Mouse (Mus musculus) WW6 (cell line): ENCODE measurements around the gene Gm6526.
"Not testable (repeated sequence)": the region's sequence is repeated elsewhere in the genome, so short reads cannot be mapped to it uniquely, and the experiment has no call there.

ENCODE experiments used
- DNase-seq: peaks from one replicate; pipeline ENCODE4 v3.0.0-alpha.2; 2013; ENCODE audit warnings: low read depth, low spot score

The Gm6526 gene

GRCm38 (mm10) chr14:43747566-43747965 is at the start of gene Gm6526:
Gene Gm6526, plus strand, starts transcription at chr14:43747866.
- not testable (repeated sequence) for DNase-seq

GRCm38 (mm10) chr14:43727385-43727784 is 20.3 kb upstream of the Gm6526 start, which contains the start of gene Gm16506:
Gene Gm16506, minus strand, starts transcription at chr14:43727485.
- DNase-seq, result not testable (repeated sequence)

GRCm38 (mm10) chr14:43784645-43785044 is 37.0 kb downstream of the Gm6526 start, which contains the start of gene Gm8180:
Gene Gm8180, minus strand, starts transcription at chr14:43784745.
- DNase-seq, result not testable (repeated sequence)

GRCm38 (mm10) chr14:43793811-43794210 is 46.1 kb downstream of the Gm6526 start:
- DNase-seq, result not testable (repeated sequence)

- DNase-seq, result peak; percentile 3
Measured at GRCm38 (mm10) chr14:43796069-43796904, 48.6 kb downstream of the Gm6526 start.

- DNase-seq, result peak; percentile 9
Measured at GRCm38 (mm10) chr14:43796905-43797470, 49.3 kb downstream of the Gm6526 start.

GRCm38 (mm10) chr14:43804435-43804834 is 56.8 kb downstream of the Gm6526 start:
- not testable (repeated sequence) for DNase-seq
